ENCODE assay signal across 27 mouse cellular contexts in the genomic region with DNA sequence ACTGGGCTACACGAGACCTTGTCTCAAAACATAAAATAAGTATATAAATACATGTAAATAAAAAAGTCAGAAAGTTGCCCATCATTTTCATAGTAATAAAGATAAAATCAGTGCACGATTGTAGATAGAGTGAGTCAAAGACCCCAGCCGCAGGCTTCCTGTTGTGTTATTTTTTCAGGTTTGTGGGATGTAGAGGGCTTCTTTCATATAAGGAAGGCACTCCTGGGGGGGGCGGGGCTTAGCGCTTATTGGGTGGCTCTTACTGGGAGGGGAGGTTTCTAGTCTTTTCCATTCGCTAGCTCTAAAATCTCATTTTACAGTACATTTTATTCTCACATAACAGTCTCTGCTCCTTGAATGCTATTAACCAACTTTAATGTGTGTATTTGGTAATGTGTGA.
A peak's percentile ranks its signal among the peaks of the same experiment; 100 is the strongest.
DNase-seq lines count a peak whose midpoint lies in the region; ATAC-seq and TF ChIP-seq lines count a peak whose summit lies in the region.
"Had no signal": no experiment of that assay in that cellular context is flagged by ENCODE, and none has a peak within 500 bp of the region (broad histone marks: within the 10 kb centered on the region; RNA-seq: fewer than 3 reads in every experiment).

No protein-coding gene starts in this region.

- H3K4me3 ChIP-seq in spleen, adult 2 months (ENCODE audit: extremely low read depth, insufficient read depth, insufficient read length), result no peak overlapping the region
- no peak overlapping the region for H3K4me3 ChIP-seq in forebrain, embryonic 12.5 days (replicated peaks)
- H3K4me3 ChIP-seq: embryonic facial prominence, embryonic 12.5 days; forebrain, embryonic 15.5 days; heart, embryonic 12.5 days; left cerebral cortex, adult 2 months; liver, embryonic 15.5 days; lung, embryonic 15.5 days; neural tube, embryonic 15.5 days had no signal

- TF ChIP-seq CTCF in spleen, adult 2 months (IDR thresholded peaks at IDR 0.05; ENCODE audit: extremely low read depth, insufficient read depth, insufficient read length, insufficient replicate concordance), result no peak

- 73% methylated on average over 6 of the region's 6 CpGs for WGBS in spleen, adult 2 months
- WGBS in forebrain, embryonic 12.5 days, result 96% methylated on average over 6 of the region's 6 CpGs

- ATAC-seq in forebrain, embryonic 12.5 days (ENCODE audit: low FRiP score), result no peak
- ATAC-seq: forebrain, embryonic 15.5 days had no signal

- no peak for TF ChIP-seq POLR2A in spleen, adult 2 months (IDR thresholded peaks at IDR 0.05; ENCODE audit: low read depth, low read length)

- H3K4me2 ChIP-seq in forebrain, embryonic 12.5 days, result no peak overlapping the region
- H3K4me2 ChIP-seq: embryonic facial prominence, embryonic 12.5 days; forebrain, embryonic 15.5 days; heart, embryonic 12.5 days; liver, embryonic 15.5 days; lung, embryonic 15.5 days; neural tube, embryonic 15.5 days had no signal

- no peaks in the 10 kb centered on the region for H3K27me3 ChIP-seq in spleen, adult 2 months (ENCODE audit: control insufficient read depth, insufficient read depth, low read length)
- H3K27me3 ChIP-seq in forebrain, embryonic 12.5 days, result no peaks in the 10 kb centered on the region
- H3K27me3 ChIP-seq: embryonic facial prominence, embryonic 12.5 days; forebrain, embryonic 15.5 days; heart, embryonic 12.5 days; liver, embryonic 15.5 days; lung, embryonic 15.5 days; neural tube, embryonic 15.5 days had no signal

- peak; percentile 18 to 32 for DNase-seq in spleen, adult 2 months (ENCODE audit: low read depth in 1 of 2, low spot score in 2 of 2)
- DNase-seq in spleen, adult 12 weeks (ENCODE audit: low spot score), result no peak
- peak; percentile 44 to 67 for DNase-seq in CD8-positive naive resting alpha-beta T cell, adult 2 months (ENCODE audit: low read depth in 2 of 2, low spot score in 2 of 2)
- peak; percentile 17 to 54 for DNase-seq in thymus, adult 18-20 months
- peak; percentile 72 to 73 for DNase-seq in thymus, postnatal 36 days
- no peak for DNase-seq in cerebellum, postnatal 25 days
- no peak for DNase-seq in cerebellum, adult 9-10 months
- DNase-seq: adrenal gland, adult 8-10 months; cerebellum, adult 2 months; gastrocnemius, postnatal 10 days; heart, adult 18-20 months; heart, postnatal 14 days; kidney, adult 18-20 months; kidney, postnatal 4 days; layer of hippocampus, adult 9-11 months; liver; lung, postnatal 4 days; right cerebral cortex, adult 18-20 months; right cerebral cortex, postnatal 4 days had no signal

- H3K36me3 ChIP-seq in spleen, adult 2 months (ENCODE audit: control insufficient read depth, insufficient read depth, low read length), result no peaks in the 10 kb centered on the region
- no peaks in the 10 kb centered on the region for H3K36me3 ChIP-seq in forebrain, embryonic 12.5 days (replicated peaks)
- H3K36me3 ChIP-seq: embryonic facial prominence, embryonic 12.5 days; forebrain, embryonic 15.5 days; heart, embryonic 12.5 days; liver, embryonic 15.5 days; lung, embryonic 15.5 days; neural tube, embryonic 15.5 days had no signal

- no peak overlapping the region for H3K27ac ChIP-seq in spleen, adult 2 months (ENCODE audit: insufficient read depth, low read length)
- no peak overlapping the region for H3K27ac ChIP-seq in forebrain, embryonic 12.5 days
- H3K27ac ChIP-seq: embryonic facial prominence, embryonic 12.5 days; forebrain, embryonic 15.5 days; left cerebral cortex, adult 2 months; liver, embryonic 15.5 days; lung, embryonic 15.5 days; neural tube, embryonic 15.5 days had no signal

- H3K4me1 ChIP-seq in spleen, adult 2 months (ENCODE audit: control insufficient read depth, insufficient read depth, insufficient read length), result peaks cover 8% of the 10 kb centered on the region; the same call in 1 of the 2 replicates
- H3K4me1 ChIP-seq in forebrain, embryonic 12.5 days, result peaks cover 4% of the 10 kb centered on the region; the same call in 1 of the 2 replicates
- H3K4me1 ChIP-seq: embryonic facial prominence, embryonic 12.5 days; forebrain, embryonic 15.5 days; heart, embryonic 12.5 days; liver, embryonic 15.5 days; lung, embryonic 15.5 days had no signal

- no peaks in the 10 kb centered on the region for H3K9me3 ChIP-seq in forebrain, embryonic 12.5 days
- H3K9me3 ChIP-seq: embryonic facial prominence, embryonic 12.5 days; forebrain, embryonic 15.5 days; heart, embryonic 12.5 days; liver, embryonic 15.5 days; lung, embryonic 15.5 days; neural tube, embryonic 15.5 days had no signal

- no peak overlapping the region for H3K9ac ChIP-seq in forebrain, embryonic 12.5 days
- H3K9ac ChIP-seq: embryonic facial prominence, embryonic 12.5 days; forebrain, embryonic 15.5 days; heart, embryonic 12.5 days; liver, embryonic 15.5 days; lung, embryonic 15.5 days; neural tube, embryonic 15.5 days had no signal

Comparison
In these comparisons a context has a peak if more than half of its experiments do, and no peak if none do; other contexts are left out.
1. DNase-seq: peak in spleen, adult 2 months (2 of 2), CD8-positive naive resting alpha-beta T cell, adult 2 months (2 of 2), thymus, adult 18-20 months (2 of 2) and thymus, postnatal 36 days (2 of 2); none in spleen, adult 12 weeks (single experiment), cerebellum, postnatal 25 days (0 of 2) and cerebellum, adult 9-10 months (single experiment).